Mouse (Mus musculus) brain, embryonic 14.5 days (tissue): ENCODE data around the gene Cnot2.

Source experiments
- CTCF ChIP-seq: fragments of 200-500 bp; IDR thresholded peaks from 2 replicates; pipeline ENCODE4 v1.5.1; 2012; ENCODE audit warnings: inconsistent platforms, mild to moderate bottlenecking, moderate library complexity, borderline replicate concordance; ENCODE audit not compliant: insufficient read depth, insufficient read length; ENCODE audit errors: extremely low read depth
- POLR2A ChIP-seq: fragments of 200-500 bp; IDR thresholded peaks from 2 replicates; pipeline ENCODE4 v1.6.1; 2012; ENCODE audit warnings: mild to moderate bottlenecking, inconsistent platforms, borderline replicate concordance; ENCODE audit not compliant: poor library complexity, insufficient read depth, insufficient read length, severe bottlenecking; ENCODE audit errors: extremely low read depth

- no peak for TF ChIP-seq CTCF
- TF ChIP-seq POLR2A: no peak
Measured at GRCm38 (mm10) chr10:116543061-116543460, 38.2 kb downstream of the Cnot2 start.
